Mouse (Mus musculus) intestine, postnatal 0 days (tissue): ENCODE measurements around the gene Rab3a. TPM values are rescaled to one million over a fixed set of nuclear protein-coding genes. Genes with fewer than 3 reads are reported as not detected.
A peak's percentile ranks its signal among the peaks of the same experiment; 100 is the strongest.

ENCODE experiments used
- ATAC-seq: fragments of 200-750 bp; cut with Nextera tagmentation; 2 replicates; pipeline ENCODE4 v1.8.0; 2017; ENCODE audit warnings: mild to moderate bottlenecking, moderate TSS enrichment, moderate library complexity
- H3K27ac ChIP-seq: fragments of 300-500 bp; sonication (generic); 2 replicates; pipeline ENCODE4 v1.5.1; 2014; ENCODE audit warnings: mild to moderate bottlenecking, low read depth, low read length, moderate library complexity
- H3K27me3 ChIP-seq: fragments of 300-500 bp; sonication (generic); replicated peaks from 2 replicates; pipeline ENCODE4 v1.6.1; 2014; ENCODE audit warnings: low read length, mixed read lengths; ENCODE audit not compliant: control insufficient read depth, insufficient read depth
- H3K36me3 ChIP-seq: fragments of 300-500 bp; sonication (generic); 2 replicates; pipeline ENCODE4 v1.6.1; 2014; ENCODE audit warnings: mild to moderate bottlenecking, moderate library complexity; ENCODE audit not compliant: control insufficient read depth, insufficient read depth
- H3K4me1 ChIP-seq: fragments of 300-500 bp; sonication (generic); replicated peaks from 2 replicates; pipeline ENCODE4 v1.6.1; 2014; ENCODE audit warnings: antibody characterized with exemption, low read length, mixed read lengths; ENCODE audit not compliant: control insufficient read depth, insufficient read depth
- H3K4me2 ChIP-seq: fragments of 300-500 bp; sonication (generic); replicated peaks from 2 replicates; pipeline ENCODE4 v1.6.1; 2014; ENCODE audit warnings: low read depth, mild to moderate bottlenecking, moderate library complexity
- H3K4me3 ChIP-seq: fragments of 300-500 bp; sonication (generic); 2 replicates; pipeline ENCODE4 v1.5.1; 2014; ENCODE audit warnings: low read depth, low read length
- H3K9ac ChIP-seq: fragments of 300-500 bp; sonication (generic); 2 replicates; pipeline ENCODE4 v1.6.1; 2014; ENCODE audit warnings: mild to moderate bottlenecking, low read depth, low read length
- H3K9me3 ChIP-seq: fragments of 300-500 bp; sonication (generic); 2 replicates; pipeline ENCODE4 v1.6.1; 2016; ENCODE audit warnings: mixed run types; ENCODE audit not compliant: control insufficient read depth
- CTCF ChIP-seq: sonication (generic); IDR thresholded peaks from 2 replicates; pipeline ENCODE4 v1.5.1; 2016; ENCODE audit warnings: low read depth, mild to moderate bottlenecking, control low read depth, antibody characterized with exemption, moderate library complexity
- WGBS: fragments of 180-500 bp; shearing (Covaris S2); extraction: QIAGEN DNeasy Blood & Tissue Kit; methylation state at CpG from one replicate; pipeline ENCODE4 v1.1.7; 2014; 5-methylcytosine and 5-hydroxymethylcytosine counted together
- microRNA-seq: library from miRNA; unstranded; fragments of <30 nt; microRNA quantifications from one replicate; pipeline ENCODE4, GENCODE M21; 2016
- polyA plus RNA-seq: library from polyadenylated mRNA; unstranded; fragments of >200 nt; fragmentation: Nextera tagmentation; extraction: Ambion mirVana; gene quantifications from 2 replicates; pipeline ENCODE4 v1.2.1, GENCODE M21; 2015

Gene Rab3a
- polyA plus RNA-seq, 1 experiment from 2014 or later: 18.8 TPM

DNA sequence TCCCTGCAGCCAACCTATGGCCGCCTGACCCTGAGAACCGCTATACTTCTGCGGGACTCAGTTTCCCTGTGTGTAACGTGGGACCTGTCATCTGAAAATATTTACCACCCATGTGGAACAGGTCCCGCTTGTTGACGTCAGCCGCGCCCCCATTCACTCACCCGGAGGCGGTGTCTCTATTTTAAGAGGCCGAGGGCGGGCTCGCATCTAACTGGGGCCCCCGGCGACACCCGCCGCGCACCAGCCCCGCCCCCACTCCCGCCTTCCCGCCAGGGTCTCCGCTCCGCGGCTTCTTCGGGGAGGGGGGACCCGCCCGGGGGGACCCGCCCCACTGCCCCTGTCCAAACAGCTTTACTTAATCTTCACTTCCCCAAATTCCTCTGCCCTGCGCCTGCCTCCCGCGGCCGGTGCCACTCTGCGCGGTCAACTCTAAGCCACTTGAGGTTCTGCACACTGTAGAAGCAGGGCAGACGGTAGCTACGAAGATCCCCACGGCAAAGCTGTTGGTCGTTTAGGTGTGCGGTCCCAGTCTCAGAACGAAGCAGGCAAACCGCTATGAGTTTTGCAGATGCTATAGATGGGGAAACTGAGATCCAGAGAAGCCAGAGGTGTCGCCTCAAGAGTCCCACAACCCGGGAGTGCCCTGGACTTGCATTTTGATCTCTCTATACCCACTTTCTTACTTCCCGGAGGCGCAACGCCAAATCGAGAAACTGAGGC is 49.4 kb downstream of the Rab3a start:
- Histone ChIP-seq H3K4me1 (0 out of 2 replicates have a peak, but pooled peaks cover 3% of the 10 kb centered on the region), H3K27me3 (no peaks in the 10 kb centered on the region), H3K27ac (0 out of 2 replicates have a peak overlapping the region, but pooled peaks have one; percentile 7), H3K36me3 (no peaks in the 10 kb centered on the region), H3K9me3 (no peaks in the 10 kb centered on the region), H3K9ac (peak overlapping the region; percentile 18; the same call in 1 of the 2 replicates), H3K4me2 (peak overlapping the region; percentile 97), H3K4me3 (peak overlapping the region; percentile 54)
- WGBS: 1% methylated on average over 45 of the region's 47 CpGs
- ATAC-seq: 0 out of 2 replicates have a peak, but pooled peaks have one; percentile 5
- no peak for TF ChIP-seq CTCF

DNA sequence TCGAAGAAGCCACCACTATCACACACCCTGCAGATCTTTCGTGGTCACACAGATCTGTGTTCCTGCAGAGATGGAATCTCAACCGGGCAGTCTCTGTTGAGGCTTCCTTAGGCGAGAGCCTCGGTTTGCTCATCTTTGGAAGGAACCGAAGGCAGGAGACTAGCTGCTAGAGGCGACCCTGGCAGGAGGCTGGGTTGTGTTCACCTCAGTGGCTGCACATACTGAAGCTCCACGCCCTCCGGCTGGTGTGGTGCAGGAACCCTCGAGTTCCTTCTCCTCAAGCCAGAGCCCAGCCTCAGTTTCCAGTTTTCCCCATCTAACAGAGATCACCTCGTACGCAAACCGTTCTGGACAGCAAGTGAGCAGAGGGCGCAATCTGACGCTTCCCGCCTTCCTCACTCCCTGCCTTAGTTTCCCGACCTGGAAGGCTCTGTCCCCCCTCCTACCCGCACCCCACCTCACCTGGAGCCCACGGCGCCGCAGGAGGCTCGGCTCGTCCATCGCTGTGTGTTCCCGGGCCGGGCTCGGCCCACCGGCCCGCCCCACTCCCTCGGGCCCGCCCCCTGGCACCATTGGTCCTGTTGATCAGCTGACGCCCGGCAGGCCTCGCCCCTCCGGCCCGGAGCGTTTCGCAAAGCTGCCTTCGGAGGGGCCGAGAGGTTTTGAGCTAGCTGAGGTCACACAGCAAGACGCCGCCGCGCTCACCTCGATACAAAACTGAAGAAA is 50.2 kb downstream of the Rab3a start, which contains the start of gene Mast3:
TSS of gene Mast3 (minus strand) at position 574 of the 726 bp plus-strand sequence.
- no peak for TF ChIP-seq CTCF
- Histone ChIP-seq H3K27ac (peak within 1 kb of the TSS; percentile 22; the same call in 1 of the 2 replicates), H3K9me3 (no peaks in the 10 kb centered on the region), H3K4me2 (peak within 1 kb of the TSS; percentile 97), H3K27me3 (no peaks in the 10 kb centered on the region), H3K9ac (peak within 1 kb of the TSS; percentile 31; the same call in 1 of the 2 replicates), H3K4me3 (peak within 1 kb of the TSS; percentile 54), H3K36me3 (no peaks in the 10 kb centered on the region), H3K4me1 (0 out of 2 replicates have a peak, but pooled peaks cover 3% of the 10 kb centered on the region)
- WGBS: 1% methylated on average over 45 of the region's 45 CpGs
- ATAC-seq: peak; percentile 83

DNA sequence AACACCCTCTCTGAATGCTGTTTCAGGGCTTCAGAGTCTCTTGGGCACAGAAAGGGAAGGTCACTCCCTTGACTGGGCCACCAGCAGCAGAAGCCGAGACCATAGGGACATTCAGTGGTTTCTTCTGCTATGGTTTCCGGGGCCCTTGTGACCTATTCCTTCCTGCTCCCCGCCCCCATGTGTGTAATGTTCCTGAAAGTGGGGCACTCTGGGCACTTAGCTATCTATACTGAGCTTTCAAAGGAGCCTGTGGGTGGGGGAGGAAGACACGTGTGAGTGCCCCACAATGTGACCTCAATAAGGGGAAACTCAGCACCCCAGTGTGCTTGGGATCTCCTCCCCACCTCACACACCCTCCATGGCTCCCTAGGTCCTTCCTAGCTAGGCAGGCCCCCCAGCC is 52.1 kb downstream of the Rab3a start:
- H3K9me3 ChIP-seq: no peaks in the 10 kb centered on the region
- TF ChIP-seq CTCF: no peak
- no peaks in the 10 kb centered on the region for H3K36me3 ChIP-seq
- H3K27me3 ChIP-seq: no peaks in the 10 kb centered on the region
- no peak overlapping the region for H3K4me2 ChIP-seq
- 0 out of 2 replicates have a peak, but pooled peaks cover 3% of the 10 kb centered on the region for H3K4me1 ChIP-seq
- no peak overlapping the region for H3K4me3 ChIP-seq
- H3K27ac ChIP-seq: no peak overlapping the region
- H3K9ac ChIP-seq: no peak overlapping the region
- 72% methylated on average over 4 of the region's 4 CpGs for WGBS
- no peak for ATAC-seq

DNA sequence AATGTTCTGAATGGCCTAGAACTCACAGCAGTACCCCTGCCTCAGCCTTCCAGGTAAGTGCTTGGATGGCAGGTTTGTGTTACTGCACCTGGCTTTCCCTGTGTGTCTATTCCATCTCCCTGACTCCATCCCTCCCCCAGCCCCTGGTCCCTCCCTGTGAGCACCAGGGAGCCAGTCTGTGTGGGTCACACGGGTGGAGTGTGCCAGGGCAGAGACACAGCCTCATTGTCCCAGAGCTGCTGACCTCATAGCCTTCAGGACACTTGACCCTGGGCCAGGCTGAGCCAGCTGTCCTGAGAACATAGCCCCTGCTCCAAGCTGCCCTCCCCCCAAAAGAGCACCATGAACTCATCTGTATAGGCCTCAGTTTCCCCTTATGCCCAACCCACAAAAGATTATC is 52.8 kb downstream of the Rab3a start:
- H3K4me3 ChIP-seq: no peak overlapping the region
- no peak overlapping the region for H3K27ac ChIP-seq
- 44% methylated on average over 1 of the region's 1 CpGs for WGBS
- H3K9ac ChIP-seq: no peak overlapping the region
- no peak for ATAC-seq
- TF ChIP-seq CTCF: no peak
- no peaks in the 10 kb centered on the region for H3K36me3 ChIP-seq
- H3K27me3 ChIP-seq: no peaks in the 10 kb centered on the region
- H3K4me1 ChIP-seq: 0 out of 2 replicates have a peak, but pooled peaks cover 3% of the 10 kb centered on the region
- H3K4me2 ChIP-seq: no peak overlapping the region
- H3K9me3 ChIP-seq: no peaks in the 10 kb centered on the region

DNA sequence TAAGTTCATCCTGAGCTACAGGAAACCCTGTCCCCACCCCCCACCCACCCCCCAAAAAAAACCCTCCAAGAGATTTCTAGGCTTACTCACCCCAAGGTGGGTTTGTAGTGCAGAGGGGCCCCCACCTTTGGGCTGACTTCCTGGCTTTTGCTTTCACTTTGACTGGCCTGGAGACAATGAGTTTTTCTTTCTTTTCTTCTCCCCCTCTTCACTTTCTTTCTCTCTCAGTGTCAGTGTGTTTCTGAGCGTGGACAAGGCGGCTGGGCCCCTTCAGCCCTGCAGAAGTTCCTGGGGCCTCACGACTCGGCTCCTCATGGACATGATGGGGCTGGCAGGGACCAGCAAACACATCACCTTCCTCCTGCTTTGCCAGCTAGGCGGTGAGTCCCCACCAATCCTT is 53.8 kb downstream of the Rab3a start, which contains the start of gene Il12rb1:
TSS of gene Il12rb1 (plus strand) at position 211 of the 400 bp plus-strand sequence.
- Histone ChIP-seq H3K27me3 (no peaks in the 10 kb centered on the region), H3K9me3 (no peaks in the 10 kb centered on the region), H3K27ac (no peak within 1 kb of the TSS), H3K36me3 (no peaks in the 10 kb centered on the region), H3K4me1 (0 out of 2 replicates have a peak, but pooled peaks cover 3% of the 10 kb centered on the region), H3K9ac (no peak within 1 kb of the TSS), H3K4me3 (no peak within 1 kb of the TSS), H3K4me2 (no peak within 1 kb of the TSS)
- no peak for TF ChIP-seq CTCF
- ATAC-seq: no peak
- WGBS: 59% methylated on average over 5 of the region's 5 CpGs

Small RNA genes lying within 50 kb of the gene (microRNA-seq; reads per million reads assigned to microRNA genes)
- gene Mir7240: not detected

Other genes with a start within 250 kb of the Rab3a start
- 145 and 148 TPM in 2 replicates for gene Rex1bd, start 247.9 kb upstream of the Rab3a start, polyA plus RNA-seq
- 805 and 863 TPM in 2 replicates for gene Uba52, start 243.9 kb upstream of the Rab3a start, polyA plus RNA-seq
- 199 and 203 TPM in 2 replicates for gene Fkbp8, start 227.0 kb upstream of the Rab3a start, polyA plus RNA-seq
- gene Kxd1, start 226.7 kb upstream of the Rab3a start, polyA plus RNA-seq: 46.4 and 52.1 TPM in 2 replicates
- 11.8 and 13.0 TPM in 2 replicates for gene Ell, start 215.2 kb upstream of the Rab3a start, polyA plus RNA-seq
- 19.4 and 21.0 TPM in 2 replicates for gene Isyna1, start 160.3 kb upstream of the Rab3a start, polyA plus RNA-seq
- gene Ssbp4, start 145.8 kb upstream of the Rab3a start, polyA plus RNA-seq: 63.2 and 65.3 TPM in 2 replicates
- 2.1 and 2.2 TPM in 2 replicates for gene Lrrc25, start 138.5 kb upstream of the Rab3a start, polyA plus RNA-seq
- gene Gdf15, start 122.2 kb upstream of the Rab3a start, polyA plus RNA-seq: 1.7 and 1.9 TPM in 2 replicates
- 79.0 and 92.1 TPM in 2 replicates for gene Pgpep1, start 94.3 kb upstream of the Rab3a start, polyA plus RNA-seq
- 181 and 182 TPM in 2 replicates for gene Lsm4, start 81.4 kb upstream of the Rab3a start, polyA plus RNA-seq
- gene Jund, start 55.7 kb upstream of the Rab3a start, polyA plus RNA-seq: 114 and 121 TPM in 2 replicates
- not detected in 2 replicates for gene Iqcn, start 51.2 kb upstream of the Rab3a start, polyA plus RNA-seq
- 2.8 TPM in 2 replicates for gene Gm3336, start 36.1 kb upstream of the Rab3a start, polyA plus RNA-seq
- 0.21 and 0.31 TPM in 2 replicates for gene Pde4c, start 31.0 kb upstream of the Rab3a start, polyA plus RNA-seq
- 76.3 and 80.6 TPM in 2 replicates for gene Mpv17l2, start 6.3 kb downstream of the Rab3a start, polyA plus RNA-seq
- gene Pik3r2, start 22.0 kb downstream of the Rab3a start, polyA plus RNA-seq: 37.4 and 41.0 TPM in 2 replicates
- 4.4 and 7.2 TPM in 2 replicates for gene Mast3, start 50.4 kb downstream of the Rab3a start, polyA plus RNA-seq
- gene Il12rb1, start 53.8 kb downstream of the Rab3a start, polyA plus RNA-seq: 0.29 and 0.31 TPM in 2 replicates
- gene Arrdc2, start 85.0 kb downstream of the Rab3a start, polyA plus RNA-seq: 6.2 and 6.9 TPM in 2 replicates
- 0.17 and 0.30 TPM in 2 replicates for gene Kcnn1, start 108.6 kb downstream of the Rab3a start, polyA plus RNA-seq
- 61.7 and 64.3 TPM in 2 replicates for gene Ccdc124, start 119.3 kb downstream of the Rab3a start, polyA plus RNA-seq
- 0.20 and 0.52 TPM in 2 replicates for gene Slc5a5, start 138.1 kb downstream of the Rab3a start, polyA plus RNA-seq
- 2,933 and 2,947 TPM in 2 replicates for gene Rpl18a, start 142.7 kb downstream of the Rab3a start, polyA plus RNA-seq
- gene Map1s, start 151.3 kb downstream of the Rab3a start, polyA plus RNA-seq: 13.8 and 14.7 TPM in 2 replicates